Mouse (Mus musculus): ENCODE measurements around the gene Gm5431. TPM values are rescaled to one million over a fixed set of nuclear protein-coding genes. Genes with fewer than 3 reads are reported as not detected.
"Not testable (repeated sequence)": the region's sequence is repeated elsewhere in the genome, so short reads cannot be mapped to it uniquely, and the experiment has no call there.

Gene Gm5431
- total RNA-seq, 2 experiments from 2014 or later = 0.25 to 0.28 TPM

GRCm38 (mm10) chr11:48871817-48872541 is 30.0 kb downstream of the Gm5431 start:
- DNase-seq = peak; percentile 49 to 57
- intact Hi-C loops (cut with DNase I) = loop anchor here (10.0 kb wide), 2 partner anchors 333 to 383 kb away; partner anchors contain the start of gene Zfp62

GRCm38 (mm10) chr11:48871201-48871772 is 30.7 kb downstream of the Gm5431 start, which contains the start of gene Irgm1:
TSS of gene Irgm1 (minus strand) at chr11:48871683.
- intact Hi-C loops (cut with DNase I) = loop anchor here (10.0 kb wide), 2 partner anchors 334 to 384 kb away; partner anchors contain the start of gene Zfp62
- peak; percentile 49 to 65 for DNase-seq

GRCm38 (mm10) chr11:48870781-48871180 is 31.2 kb downstream of the Gm5431 start:
- DNase-seq = no peak
- intact Hi-C loops (cut with DNase I) = loop anchor here (10.0 kb wide), 2 partner anchors 334 to 384 kb away; partner anchors contain the start of gene Zfp62

- intact Hi-C loops (cut with DNase I) = loop anchor here (10.0 kb wide), 2 partner anchors 335 to 385 kb away; partner anchors contain the start of gene Zfp62
- DNase-seq = no peak
Measured at GRCm38 (mm10) chr11:48869380-48870110, 32.5 kb downstream of the Gm5431 start.

GRCm38 (mm10) chr11:48866481-48866880 is 35.5 kb downstream of the Gm5431 start:
- DNase-seq = no peak
- intact Hi-C loops (cut with DNase I) = no loop called here

GRCm38 (mm10) chr11:48863808-48864207 is 38.2 kb downstream of the Gm5431 start:
- DNase-seq = no peak
- intact Hi-C loops (cut with DNase I) = no loop called here

GRCm38 (mm10) chr11:48862784-48863319 is 39.2 kb downstream of the Gm5431 start:
- intact Hi-C loops (cut with DNase I) = no loop called here

GRCm38 (mm10) chr11:48859014-48859413 is 43.0 kb downstream of the Gm5431 start:
- DNase-seq = no peak
- intact Hi-C loops (cut with DNase I) = no loop called here

More at GRCm38 (mm10) chr11:48862784-48863319, 39.2 kb downstream of the Gm5431 start:
- no peak for DNase-seq

- DNase-seq = peak; percentile 74 to 88
- intact Hi-C loops (cut with DNase I) = no loop called here
Measured at GRCm38 (mm10) chr11:48853474-48854180, 48.4 kb downstream of the Gm5431 start.

GRCm38 (mm10) chr11:48852624-48853473 is 49.2 kb downstream of the Gm5431 start:
- intact Hi-C loops (cut with DNase I) = no loop called here
- no peak for DNase-seq

- intact Hi-C loops (cut with DNase I) = no loop called here
- no peak for DNase-seq
Measured at GRCm38 (mm10) chr11:48852190-48852589, 49.8 kb downstream of the Gm5431 start.

GRCm38 (mm10) chr11:48851270-48851995 is 50.6 kb downstream of the Gm5431 start:
- intact Hi-C loops (cut with DNase I) = no loop called here
- no peak for DNase-seq

- no peak for DNase-seq
- intact Hi-C loops (cut with DNase I) = no loop called here
Measured at GRCm38 (mm10) chr11:48850240-48850639, 51.8 kb downstream of the Gm5431 start.

- no peak for DNase-seq
- intact Hi-C loops (cut with DNase I) = no loop called here
Measured at GRCm38 (mm10) chr11:48846881-48847280, 55.1 kb downstream of the Gm5431 start.

- DNase-seq; intact Hi-C loops (cut with DNase I): not testable (repeated sequence)
Measured at GRCm38 (mm10) chr11:48846362-48846761, 55.7 kb downstream of the Gm5431 start.

- DNase-seq = no peak
Measured at GRCm38 (mm10) chr11:48845244-48845815, 56.7 kb downstream of the Gm5431 start.

GRCm38 (mm10) chr11:48844309-48844708 is 57.7 kb downstream of the Gm5431 start:
- no peak for DNase-seq
- intact Hi-C loops (cut with DNase I) = no loop called here

More at GRCm38 (mm10) chr11:48845244-48845815, 56.7 kb downstream of the Gm5431 start:
- intact Hi-C loops (cut with DNase I) = no loop called here

GRCm38 (mm10) chr11:48843202-48843601 is 58.8 kb downstream of the Gm5431 start:
- intact Hi-C loops (cut with DNase I) = no loop called here
- DNase-seq = no peak
